Mouse (Mus musculus) forebrain, embryonic 14.5 days (tissue): ENCODE results near the gene Hps1. TPM values are rescaled to one million over a fixed set of nuclear protein-coding genes. Genes with fewer than 3 reads are reported as not detected.
A peak's percentile ranks its signal among the peaks of the same experiment; 100 is the strongest.

Experiments used
- ATAC-seq: fragments of 200-750 bp; cut with Nextera tagmentation; 2 replicates; pipeline ENCODE4 v1.8.0; 2017; ENCODE audit warnings: mild to moderate bottlenecking, moderate library complexity
- DNase-seq: peaks from one replicate; pipeline ENCODE4 v3.0.0-alpha.2; 2015; ENCODE audit warnings: low spot score
- H3K27ac ChIP-seq: fragments of 300-500 bp; sonication (generic); 2 replicates; pipeline ENCODE4 v1.5.1; 2014; ENCODE audit warnings: low read depth, mild to moderate bottlenecking, control low read depth, low read length, moderate library complexity
- H3K27me3 ChIP-seq: fragments of 300-500 bp; sonication (generic); replicated peaks from 2 replicates; pipeline ENCODE4 v1.6.1; 2014; ENCODE audit warnings: low read length, control low read depth, mixed read lengths; ENCODE audit not compliant: control insufficient read depth, insufficient read depth
- H3K36me3 ChIP-seq: fragments of 300-500 bp; sonication (generic); 2 replicates; pipeline ENCODE4 v1.6.1; 2014; ENCODE audit warnings: low read length, control low read depth; ENCODE audit not compliant: control insufficient read depth, insufficient read depth
- H3K4me1 ChIP-seq: fragments of 300-500 bp; sonication (generic); 2 replicates; pipeline ENCODE4 v1.6.1; 2014; ENCODE audit warnings: antibody characterized with exemption, low read length, control low read depth; ENCODE audit not compliant: control insufficient read depth, insufficient read depth
- H3K4me2 ChIP-seq: fragments of 300-500 bp; sonication (generic); 2 replicates; pipeline ENCODE4 v1.6.1; 2014; ENCODE audit warnings: mild to moderate bottlenecking, control low read depth, low read length
- H3K4me3 ChIP-seq: fragments of 300-500 bp; sonication (generic); 2 replicates; pipeline ENCODE4 v1.5.1; 2014; ENCODE audit warnings: low read depth, low read length, control low read depth
- H3K9ac ChIP-seq: fragments of 300-500 bp; sonication (generic); 2 replicates; pipeline ENCODE4 v1.6.1; 2014; ENCODE audit warnings: mild to moderate bottlenecking, low read length, control low read depth, moderate library complexity
- H3K9me3 ChIP-seq: fragments of 300-500 bp; sonication (generic); replicated peaks from 2 replicates; pipeline ENCODE4 v1.6.1; 2016; ENCODE audit warnings: low read length, control low read depth, mixed read lengths; ENCODE audit not compliant: control insufficient read depth
- WGBS: fragments of 180-500 bp; shearing (Covaris S2); extraction: QIAGEN DNeasy Blood & Tissue Kit; methylation state at CpG from one replicate; pipeline ENCODE4 v1.1.7; 2014; 5-methylcytosine and 5-hydroxymethylcytosine counted together
- polyA plus RNA-seq: library from polyadenylated mRNA; unstranded; fragments of >200 nt; fragmentation: Nextera tagmentation; extraction: Ambion mirVana; gene quantifications from 2 replicates; pipeline ENCODE4 v1.2.1, GENCODE M21; 2014

Gene Hps1
- polyA plus RNA-seq, 1 experiment from 2014 or later: 8.1 TPM

DNA sequence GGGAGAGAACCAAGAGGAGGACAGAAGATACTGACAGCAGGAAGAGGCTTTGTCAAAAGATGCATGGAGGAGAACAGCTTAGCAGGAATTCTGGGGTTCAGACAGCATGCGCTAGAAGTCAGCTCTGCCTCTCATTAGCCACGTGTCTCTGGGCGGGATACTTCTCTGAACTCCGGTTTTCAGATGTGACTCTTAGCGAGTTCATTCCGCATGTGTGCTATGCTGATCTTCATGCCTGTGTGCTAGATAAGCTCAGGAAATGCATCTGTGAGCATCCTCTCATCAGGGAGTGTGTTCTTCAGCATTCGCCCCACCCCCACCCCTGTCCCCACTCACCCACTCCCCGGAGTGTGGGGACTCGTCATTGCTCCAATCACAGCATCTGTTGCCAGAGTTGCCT, 42.0 kb downstream of the Hps1 start:
- Histone ChIP-seq H3K27ac (no peak overlapping the region), H3K4me3 (no peak overlapping the region), H3K36me3 (no peaks in the 10 kb centered on the region), H3K4me2 (no peak overlapping the region), H3K9ac (no peak overlapping the region), H3K27me3 (no peaks in the 10 kb centered on the region), H3K9me3 (no peaks in the 10 kb centered on the region), H3K4me1 (no peaks in the 10 kb centered on the region)
- 68% methylated on average over 9 of the region's 9 CpGs for WGBS
- ATAC-seq (no peak), DNase-seq (no peak)

DNA sequence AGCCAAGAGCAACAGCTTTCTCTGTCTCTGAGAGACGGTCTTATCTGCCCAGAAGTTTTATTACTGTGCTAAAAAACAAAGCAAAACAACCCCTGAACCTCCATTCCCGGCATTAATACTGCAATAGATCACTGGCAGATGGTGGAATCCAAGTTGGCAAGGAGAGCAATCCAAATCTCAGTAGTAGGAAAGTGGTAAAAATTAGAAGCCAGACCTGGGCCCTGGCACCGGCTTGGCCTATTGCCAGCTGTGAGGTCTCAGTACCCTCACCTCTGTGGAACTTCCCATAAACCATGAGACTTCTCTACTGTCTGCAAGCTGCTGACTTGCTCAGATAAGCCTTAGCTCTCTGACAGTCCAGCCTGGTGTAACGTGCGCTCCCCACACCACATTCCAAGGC, 44.8 kb downstream of the Hps1 start:
- 86% methylated on average over 5 of the region's 5 CpGs for WGBS
- no peak overlapping the region for H3K4me3 ChIP-seq

DNA sequence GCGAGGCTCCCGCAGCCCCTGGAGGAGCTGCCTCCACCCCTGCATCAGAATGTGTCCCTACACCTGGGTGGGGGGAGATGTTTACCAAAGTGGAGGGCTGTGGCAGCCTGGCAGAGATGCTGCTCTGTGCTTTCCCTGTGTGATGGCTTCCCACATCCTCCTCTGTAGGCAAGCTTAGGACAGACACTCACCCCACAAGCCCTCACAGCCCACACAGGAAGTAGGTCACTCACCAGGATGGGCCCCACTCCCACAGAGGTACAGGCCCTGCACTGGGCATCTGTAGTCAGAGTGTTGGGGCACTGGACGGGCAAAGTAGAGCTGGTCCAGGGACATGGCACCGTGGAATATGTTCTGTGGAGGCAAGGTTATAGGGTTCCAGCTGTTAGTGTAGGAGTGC, 52.4 kb downstream of the Hps1 start:
- Histone ChIP-seq H3K36me3 (no peaks in the 10 kb centered on the region), H3K27me3 (no peaks in the 10 kb centered on the region), H3K4me3 (no peak overlapping the region), H3K27ac (no peak overlapping the region), H3K9ac (no peak overlapping the region), H3K9me3 (no peaks in the 10 kb centered on the region), H3K4me1 (no peaks in the 10 kb centered on the region; the same call in 1 of the 2 replicates), H3K4me2 (no peak overlapping the region)
- DNase-seq (no peak), ATAC-seq (no peak)
- 89% methylated on average over 4 of the region's 4 CpGs for WGBS

More for the DNA sequence above, 44.8 kb downstream of the Hps1 start:
- ATAC-seq (no peak), DNase-seq (no peak)
- Histone ChIP-seq H3K4me2 (no peak overlapping the region), H3K4me1 (no peaks in the 10 kb centered on the region), H3K27me3 (no peaks in the 10 kb centered on the region), H3K9me3 (no peaks in the 10 kb centered on the region), H3K27ac (no peak overlapping the region), H3K9ac (no peak overlapping the region), H3K36me3 (no peaks in the 10 kb centered on the region)

DNA sequence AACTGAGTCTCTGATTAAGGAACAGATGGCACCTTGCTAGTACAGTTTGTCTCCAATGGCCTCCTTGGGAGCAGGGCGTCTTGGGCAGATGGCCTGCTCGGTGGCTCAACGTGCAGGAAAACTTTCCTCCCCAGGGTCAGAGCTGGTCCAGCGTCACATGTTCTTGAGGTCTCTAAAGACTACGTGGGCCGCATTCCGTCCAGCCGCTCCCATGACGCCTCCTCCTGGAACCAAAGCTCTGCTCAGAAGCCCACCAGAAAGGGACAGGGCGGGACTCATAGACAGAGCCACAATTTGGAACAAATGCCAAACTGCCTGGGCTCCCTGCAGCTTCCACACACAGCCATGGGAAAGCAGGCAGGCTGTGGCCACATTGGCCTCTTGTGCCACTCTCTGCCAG, 53.0 kb downstream of the Hps1 start:
- H3K9me3 ChIP-seq: no peaks in the 10 kb centered on the region
- ATAC-seq (no peak), DNase-seq (no peak)
- H3K9ac ChIP-seq: no peak overlapping the region
- H3K36me3 ChIP-seq: no peaks in the 10 kb centered on the region
- no peaks in the 10 kb centered on the region; the same call in 1 of the 2 replicates for H3K4me1 ChIP-seq
- no peaks in the 10 kb centered on the region for H3K27me3 ChIP-seq
- no peak overlapping the region for H3K27ac ChIP-seq
- no peak overlapping the region for H3K4me2 ChIP-seq
- 88% methylated on average over 10 of the region's 10 CpGs for WGBS
- no peak overlapping the region for H3K4me3 ChIP-seq

DNA sequence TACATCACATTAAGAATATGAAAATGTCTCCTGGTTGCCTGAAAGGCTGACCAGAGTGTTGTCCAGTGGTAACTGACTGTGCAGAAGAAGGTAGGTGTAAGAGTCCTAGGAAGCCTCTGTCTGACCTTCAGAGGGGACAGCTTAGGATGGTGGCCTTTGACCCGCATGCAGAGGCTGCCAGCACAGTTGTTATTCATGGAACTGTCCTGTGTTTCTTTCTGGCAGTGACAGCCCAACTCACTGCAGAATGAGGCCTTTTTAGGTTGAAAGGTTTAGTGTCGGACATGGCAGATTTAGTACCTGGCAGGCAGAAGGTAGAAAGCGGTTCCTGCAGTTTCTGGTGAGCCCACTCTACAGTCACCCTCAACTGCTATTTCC, 53.8 kb downstream of the Hps1 start:
- no peak for DNase-seq
- Histone ChIP-seq H3K27me3 (no peaks in the 10 kb centered on the region), H3K4me2 (no peak overlapping the region), H3K27ac (no peak overlapping the region), H3K4me1 (no peaks in the 10 kb centered on the region; the same call in 1 of the 2 replicates), H3K4me3 (no peak overlapping the region), H3K9me3 (no peaks in the 10 kb centered on the region), H3K9ac (no peak overlapping the region), H3K36me3 (no peaks in the 10 kb centered on the region)
- ATAC-seq: no peak
- WGBS: 92% methylated on average over 3 of the region's 3 CpGs

DNA sequence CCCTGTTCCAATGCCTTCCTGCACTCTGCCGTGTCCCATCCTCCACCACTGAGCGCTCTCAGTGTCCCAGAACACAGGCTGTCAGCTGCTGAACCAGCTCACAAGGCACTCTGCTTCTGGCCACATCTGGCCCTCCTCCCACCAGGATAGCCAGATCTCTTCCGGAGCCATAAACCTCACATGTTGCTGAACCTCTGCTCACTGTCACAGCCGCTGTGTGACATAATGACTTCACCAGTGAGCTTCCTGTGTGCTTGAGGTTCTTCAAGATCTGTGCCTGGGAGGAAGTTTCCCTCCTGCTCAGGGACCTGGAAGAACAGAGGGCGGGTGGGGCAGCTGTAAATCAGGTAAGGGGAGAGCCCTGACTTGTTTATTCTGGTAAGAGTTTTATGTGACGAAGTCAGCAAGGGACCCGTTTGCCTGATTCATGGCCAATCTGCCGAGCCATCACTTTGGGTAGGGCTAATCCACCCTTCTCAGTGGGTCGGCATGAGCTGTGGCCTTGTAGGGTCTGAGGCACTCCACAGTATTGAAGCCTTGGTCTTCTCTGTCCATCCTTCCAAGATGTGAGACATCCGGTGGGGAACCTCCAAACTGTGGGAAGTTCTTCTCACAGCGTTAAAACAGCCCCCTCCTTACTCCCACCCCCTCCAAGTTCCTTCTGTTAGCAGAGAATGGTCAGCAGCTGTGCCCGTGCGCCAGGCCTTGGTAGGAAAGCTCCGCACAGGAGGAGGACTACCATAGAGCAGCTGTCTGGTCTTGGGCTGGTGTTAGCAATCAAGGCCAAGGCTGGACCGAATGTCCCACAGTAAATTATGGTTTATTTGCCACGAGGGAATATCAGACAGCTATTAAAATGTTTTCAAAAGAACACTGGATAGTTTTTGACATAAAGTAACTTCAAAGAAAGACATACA, 54.5 kb downstream of the Hps1 start:
- no peak overlapping the region for H3K4me2 ChIP-seq
- no peak overlapping the region for H3K4me3 ChIP-seq
- H3K27ac ChIP-seq: no peak overlapping the region
- WGBS: 80% methylated on average over 16 of the region's 16 CpGs
- no peaks in the 10 kb centered on the region; the same call in 1 of the 2 replicates for H3K4me1 ChIP-seq
- ATAC-seq: no peak
- H3K27me3 ChIP-seq: no peaks in the 10 kb centered on the region
- H3K9ac ChIP-seq: no peak overlapping the region
- H3K36me3 ChIP-seq: no peaks in the 10 kb centered on the region
- DNase-seq: no peak
- no peaks in the 10 kb centered on the region for H3K9me3 ChIP-seq

DNA sequence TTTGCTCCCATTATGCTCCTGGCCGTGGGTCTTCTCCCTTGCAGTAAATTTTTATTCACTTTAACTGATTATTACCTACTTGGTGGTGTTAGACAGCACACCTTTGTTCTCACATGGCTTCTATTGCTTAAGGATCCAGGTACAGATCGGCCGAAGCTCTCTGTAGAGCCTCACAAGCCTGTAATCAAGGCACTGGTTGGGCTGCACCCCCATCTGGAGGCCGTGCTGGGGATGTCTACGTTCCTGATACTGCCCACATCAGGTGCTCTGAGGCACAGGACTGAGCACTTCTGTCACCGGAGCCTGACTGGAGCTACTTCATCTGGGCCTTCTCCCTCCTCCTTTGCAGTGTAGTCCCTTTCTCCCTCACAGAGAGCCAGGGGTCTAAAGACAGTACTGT, 56.5 kb downstream of the Hps1 start:
- DNase-seq: no peak
- ATAC-seq: no peak
- no peaks in the 10 kb centered on the region for H3K9me3 ChIP-seq
- WGBS: 65% methylated on average over 6 of the region's 6 CpGs
- H3K27ac ChIP-seq: no peak overlapping the region
- no peaks in the 10 kb centered on the region for H3K27me3 ChIP-seq
- H3K4me2 ChIP-seq: no peak overlapping the region
- H3K4me3 ChIP-seq: no peak overlapping the region
- no peaks in the 10 kb centered on the region; the same call in 1 of the 2 replicates for H3K4me1 ChIP-seq
- no peak overlapping the region for H3K9ac ChIP-seq
- H3K36me3 ChIP-seq: no peaks in the 10 kb centered on the region

DNA sequence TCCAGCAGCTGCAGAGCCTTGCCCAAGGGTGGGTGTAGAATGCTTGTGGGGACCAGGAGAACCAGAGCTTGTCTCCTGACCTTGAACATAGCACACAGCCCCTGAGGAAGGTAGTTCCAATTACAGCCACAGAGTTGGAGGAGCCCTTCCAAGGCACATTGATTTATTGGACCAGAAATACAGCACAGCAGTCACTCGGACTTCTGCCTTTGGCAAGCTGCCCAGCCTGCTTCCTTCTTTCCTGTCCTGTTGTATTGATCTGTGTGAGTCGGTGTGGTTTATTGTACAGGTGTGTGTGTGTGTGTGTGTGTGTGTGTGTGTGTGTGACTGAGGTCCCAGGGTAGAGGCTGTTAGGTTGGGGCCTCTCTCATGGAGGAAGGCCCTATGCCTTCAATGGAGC, 57.3 kb downstream of the Hps1 start:
- WGBS: 24% methylated on average over 2 of the region's 2 CpGs
- H3K4me2 ChIP-seq: no peak overlapping the region
- peak; percentile 16 for DNase-seq
- H3K36me3 ChIP-seq: no peaks in the 10 kb centered on the region
- H3K9me3 ChIP-seq: no peaks in the 10 kb centered on the region
- no peaks in the 10 kb centered on the region; the same call in none of the 2 replicates for H3K4me1 ChIP-seq
- no peak overlapping the region for H3K9ac ChIP-seq
- no peak for ATAC-seq
- no peak overlapping the region for H3K4me3 ChIP-seq
- H3K27ac ChIP-seq: no peak overlapping the region
- no peaks in the 10 kb centered on the region for H3K27me3 ChIP-seq

DNA sequence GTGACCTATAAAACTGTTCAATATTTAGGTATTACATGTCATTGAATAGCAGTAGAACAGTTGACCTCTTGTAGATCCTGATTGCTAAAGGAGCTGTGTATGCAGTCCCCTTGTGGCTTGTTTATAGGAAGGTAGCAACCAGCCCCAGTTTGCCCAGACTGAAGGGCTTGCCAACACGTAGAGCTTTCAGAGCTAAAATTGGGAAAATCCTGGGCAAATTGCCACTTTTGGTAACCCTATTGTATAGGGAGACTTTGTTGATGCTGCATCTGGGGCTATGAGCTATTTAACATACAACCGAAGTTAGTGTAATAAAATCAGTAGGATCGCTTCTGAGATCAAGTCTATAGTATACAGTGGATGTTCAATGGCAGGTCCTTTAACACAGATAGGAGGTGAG, 61.7 kb downstream of the Hps1 start:
- Histone ChIP-seq H3K9ac (no peak overlapping the region), H3K27ac (no peak overlapping the region), H3K9me3 (no peaks in the 10 kb centered on the region), H3K4me3 (no peak overlapping the region), H3K4me1 (no peaks in the 10 kb centered on the region; the same call in none of the 2 replicates), H3K27me3 (no peaks in the 10 kb centered on the region), H3K36me3 (no peaks in the 10 kb centered on the region), H3K4me2 (no peak overlapping the region)
- ATAC-seq (no peak), DNase-seq (peak; percentile 53)
- 43% methylated on average over 3 of the region's 3 CpGs for WGBS
